Mouse (Mus musculus): ENCODE measurements around the gene Shisal1. TPM values are rescaled to one million over a fixed set of nuclear protein-coding genes. Genes with fewer than 3 reads are reported as not detected.

The Shisal1 gene
- polyA plus RNA-seq, 1 experiment from 2014 or later, result 1.1 TPM

DNA sequence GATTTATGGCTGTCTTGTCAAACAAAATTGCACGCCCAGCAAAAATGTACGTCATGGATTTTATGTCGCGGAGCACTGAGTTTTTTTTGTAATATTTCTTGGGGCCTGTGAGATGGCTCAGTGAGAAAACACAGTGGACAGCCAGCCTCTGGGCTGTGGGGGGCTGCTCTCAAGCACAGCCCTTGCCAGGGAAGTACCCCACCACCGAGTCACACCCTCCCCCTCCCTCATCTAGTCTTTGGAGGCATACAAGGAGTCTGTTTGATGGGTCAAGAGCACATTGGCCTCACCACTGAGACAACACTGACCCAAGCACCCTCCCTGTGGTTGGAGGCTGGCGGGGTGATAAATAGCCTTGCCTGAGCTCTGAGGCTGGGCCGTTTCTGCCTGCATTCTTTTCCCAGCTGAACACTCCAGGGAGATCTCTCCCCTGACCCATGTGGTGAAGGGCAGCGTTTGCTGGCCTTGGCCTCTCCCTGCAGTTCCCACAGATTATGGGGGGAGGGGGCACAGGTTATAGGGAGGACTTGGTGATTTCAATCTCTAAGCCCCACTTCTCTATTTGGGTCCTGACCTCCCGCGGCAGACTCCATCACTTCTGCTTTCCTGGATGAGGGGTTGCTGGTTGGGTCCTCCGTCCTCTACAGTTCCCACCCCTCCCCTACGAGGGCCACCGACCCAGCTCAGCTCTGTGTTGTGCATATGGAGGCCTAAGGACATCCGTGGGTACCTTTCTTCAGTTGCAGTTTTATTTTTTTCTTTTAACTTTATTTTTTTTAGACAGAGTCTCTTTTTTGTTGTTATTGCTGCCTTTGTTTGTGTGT is 96.8 kb downstream of the Shisal1 start:
- 48% methylated on average over 14 of the region's 14 CpGs for WGBS
- Histone ChIP-seq H3K4me1 (ENCODE audit: control insufficient read depth, insufficient read depth, low read length) (no peaks in the 10 kb centered on the region), H3K27me3 (ENCODE audit: control insufficient read depth, insufficient read depth, low read length) (no peaks in the 10 kb centered on the region), H3K4me2 (ENCODE audit: low read depth, low read length) (no peak overlapping the region), H3K36me3 (ENCODE audit: control insufficient read depth, insufficient read depth) (no peaks in the 10 kb centered on the region), H3K9me3 (replicated peaks; ENCODE audit: control insufficient read depth, low read length) (peaks cover 15% of the 10 kb centered on the region), H3K9ac (ENCODE audit: low read length) (no peak overlapping the region), H3K27ac (ENCODE audit: low read length) (no peak overlapping the region), H3K4me3 (ENCODE audit: low read length) (no peak overlapping the region)
- no peak for ATAC-seq (replicated peaks; ENCODE audit: extremely low read depth, insufficient read depth, low FRiP score)

DNA sequence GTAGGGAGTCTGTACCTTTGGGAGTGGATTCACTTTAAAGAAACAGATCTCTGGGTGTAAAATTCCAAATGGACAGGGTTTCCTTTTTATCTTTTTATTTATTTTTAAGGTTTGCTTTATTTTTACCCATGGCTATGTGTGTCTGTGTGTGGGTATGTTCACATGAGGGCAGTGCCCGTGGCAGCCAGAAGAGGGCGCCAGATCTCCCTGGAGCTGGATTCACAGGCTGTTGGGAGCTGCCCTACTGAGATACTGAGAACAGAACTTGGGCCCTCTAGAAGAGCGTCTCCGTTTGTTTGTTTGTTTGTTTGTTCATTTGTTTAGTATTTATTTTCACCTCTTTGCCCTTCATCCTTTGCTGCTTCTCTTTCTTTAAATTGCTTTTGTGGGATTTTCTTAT is 98.1 kb downstream of the Shisal1 start:
- H3K27me3 ChIP-seq (ENCODE audit: control insufficient read depth, insufficient read depth, low read length), result no peaks in the 10 kb centered on the region
- H3K4me2 ChIP-seq (ENCODE audit: low read depth, low read length), result no peak overlapping the region
- H3K4me1 ChIP-seq (ENCODE audit: control insufficient read depth, insufficient read depth, low read length), result no peaks in the 10 kb centered on the region
- no peak overlapping the region for H3K9ac ChIP-seq (ENCODE audit: low read length)
- WGBS, result 89% methylated on average over 4 of the region's 4 CpGs
- ATAC-seq (replicated peaks; ENCODE audit: extremely low read depth, insufficient read depth, low FRiP score), result no peak
- H3K4me3 ChIP-seq (ENCODE audit: low read length), result no peak overlapping the region
- peaks cover 11% of the 10 kb centered on the region for H3K9me3 ChIP-seq (replicated peaks; ENCODE audit: control insufficient read depth, low read length)
- H3K36me3 ChIP-seq (ENCODE audit: control insufficient read depth, insufficient read depth), result no peaks in the 10 kb centered on the region
- no peak overlapping the region for H3K27ac ChIP-seq (ENCODE audit: low read length)

DNA sequence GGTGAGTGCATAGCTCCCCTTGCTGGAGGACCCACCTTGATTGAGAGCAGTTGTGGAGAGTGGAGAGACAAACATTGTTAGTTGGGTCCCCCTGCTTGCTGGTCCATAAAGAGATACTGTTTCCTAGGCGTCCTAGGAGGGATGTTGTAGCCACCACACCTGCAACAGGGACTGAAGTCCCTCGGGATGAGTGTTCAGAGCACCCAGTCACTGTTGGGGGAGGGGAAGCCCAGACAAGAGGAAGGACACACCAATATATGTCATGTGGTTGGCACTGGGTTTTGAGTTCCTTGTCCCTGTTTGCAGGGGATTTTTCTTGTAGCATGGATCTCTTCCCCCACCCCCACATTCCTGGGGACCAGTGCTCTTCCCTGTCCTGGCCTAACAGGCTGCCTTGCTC is 106.0 kb downstream of the Shisal1 start:
- H3K9me3 ChIP-seq (replicated peaks; ENCODE audit: control insufficient read depth, low read length), result no peaks in the 10 kb centered on the region
- no peaks in the 10 kb centered on the region for H3K4me1 ChIP-seq (ENCODE audit: control insufficient read depth, insufficient read depth, low read length)
- H3K27ac ChIP-seq (ENCODE audit: low read length), result no peak overlapping the region
- WGBS, result 50% methylated on average over 2 of the region's 2 CpGs
- H3K36me3 ChIP-seq (ENCODE audit: control insufficient read depth, insufficient read depth), result no peaks in the 10 kb centered on the region
- H3K4me2 ChIP-seq (ENCODE audit: low read depth, low read length), result no peak overlapping the region
- no peak for ATAC-seq (replicated peaks; ENCODE audit: extremely low read depth, insufficient read depth, low FRiP score)
- H3K4me3 ChIP-seq (ENCODE audit: low read length), result no peak overlapping the region
- H3K27me3 ChIP-seq (ENCODE audit: control insufficient read depth, insufficient read depth, low read length), result no peaks in the 10 kb centered on the region
- H3K9ac ChIP-seq (ENCODE audit: low read length), result no peak overlapping the region

DNA sequence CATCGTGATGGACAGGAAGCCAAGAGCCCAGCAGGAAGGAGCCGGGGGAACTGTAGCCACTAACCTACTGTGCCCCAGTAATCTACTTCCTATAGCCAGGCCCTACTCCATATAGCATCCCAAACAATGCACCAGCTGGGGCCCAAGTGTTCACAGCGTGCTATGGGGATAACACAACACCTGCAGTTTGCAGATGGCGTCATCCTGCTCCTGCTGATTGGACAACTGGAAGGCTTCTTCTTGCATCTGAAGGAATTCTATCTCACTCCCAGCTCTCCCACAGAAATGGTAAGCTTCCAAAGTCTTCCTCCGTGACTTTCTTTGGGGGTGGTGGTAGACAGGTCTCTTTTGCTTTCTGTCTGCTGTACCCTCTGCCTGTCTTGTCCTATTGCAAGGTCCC is 109.3 kb downstream of the Shisal1 start:
- H3K27me3 ChIP-seq (ENCODE audit: control insufficient read depth, insufficient read depth, low read length), result no peaks in the 10 kb centered on the region
- no peaks in the 10 kb centered on the region for H3K36me3 ChIP-seq (ENCODE audit: control insufficient read depth, insufficient read depth)
- H3K9me3 ChIP-seq (replicated peaks; ENCODE audit: control insufficient read depth, low read length), result no peaks in the 10 kb centered on the region
- H3K4me1 ChIP-seq (ENCODE audit: control insufficient read depth, insufficient read depth, low read length), result no peaks in the 10 kb centered on the region
- WGBS, result 74% methylated on average over 5 of the region's 5 CpGs
- H3K27ac ChIP-seq (ENCODE audit: low read length), result no peak overlapping the region
- H3K4me2 ChIP-seq (ENCODE audit: low read depth, low read length), result no peak overlapping the region
- H3K9ac ChIP-seq (ENCODE audit: low read length), result no peak overlapping the region
- no peak for ATAC-seq (replicated peaks; ENCODE audit: extremely low read depth, insufficient read depth, low FRiP score)
- H3K4me3 ChIP-seq (ENCODE audit: low read length), result no peak overlapping the region

DNA sequence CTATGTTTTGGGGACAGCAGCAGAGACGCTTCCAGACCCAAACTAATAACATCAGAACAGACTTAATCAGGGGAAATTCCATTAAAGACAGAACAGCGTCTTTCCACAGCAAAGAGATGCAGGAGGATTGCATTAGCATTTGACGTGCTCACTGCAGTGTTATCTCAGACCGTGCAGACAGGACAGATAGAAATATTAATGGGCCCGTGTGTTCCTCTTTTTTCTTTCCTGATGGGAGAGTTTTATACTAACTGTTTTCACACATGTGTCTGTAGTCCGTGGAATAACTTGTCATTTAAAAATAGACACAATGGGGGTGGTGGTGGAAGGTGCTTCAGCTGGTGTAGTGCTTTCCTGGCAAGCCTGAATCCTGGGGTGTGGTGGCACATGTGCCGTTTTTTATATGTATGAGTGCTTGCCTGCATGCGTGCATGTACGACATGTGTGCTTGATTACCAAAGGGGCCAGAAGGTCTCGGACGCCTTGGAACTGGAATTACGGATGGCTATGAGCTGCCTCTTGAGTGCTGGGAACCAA is 110.5 kb downstream of the Shisal1 start:
- Histone ChIP-seq H3K36me3 (ENCODE audit: control insufficient read depth, insufficient read depth) (no peaks in the 10 kb centered on the region), H3K27ac (ENCODE audit: low read length) (no peak overlapping the region)
- 54% methylated on average over 12 of the region's 12 CpGs for whole genome bisulfite sequencing

DNA sequence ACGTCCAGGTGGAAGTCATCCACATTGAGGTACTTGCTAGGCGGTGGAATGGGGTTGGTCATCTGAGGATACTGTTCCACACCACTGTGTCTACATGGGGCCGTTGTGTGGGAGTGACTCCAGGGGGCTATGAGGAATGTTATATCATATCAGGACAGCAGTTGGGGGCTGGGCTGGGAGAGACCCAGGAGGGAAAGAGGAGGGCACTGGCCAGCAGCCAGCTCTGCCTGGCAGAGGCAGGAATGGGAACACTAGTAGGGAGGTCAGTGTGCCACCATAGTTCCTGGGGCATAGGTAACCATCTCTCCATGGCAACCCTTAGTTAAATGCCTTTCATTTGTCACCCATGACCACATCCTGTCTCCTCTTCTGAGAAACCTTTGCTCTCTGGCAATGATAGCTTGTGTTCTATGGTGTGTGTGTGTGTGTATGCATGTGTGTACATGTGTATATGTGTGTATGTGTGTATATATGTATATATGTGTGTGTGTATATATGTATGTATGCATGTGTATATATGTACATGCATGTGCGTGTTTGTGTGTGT is 115.8 kb downstream of the Shisal1 start:
- no peak overlapping the region for H3K4me3 ChIP-seq (ENCODE audit: low read length)
- WGBS, result 66% methylated on average over 4 of the region's 4 CpGs
- no peak overlapping the region for H3K9ac ChIP-seq (ENCODE audit: low read length)
- 0 out of 2 replicates have a peak, but pooled peaks cover under 1% of the 10 kb centered on the region for H3K27me3 ChIP-seq (ENCODE audit: control insufficient read depth, insufficient read depth, low read length)
- no peak for ATAC-seq (replicated peaks; ENCODE audit: extremely low read depth, insufficient read depth, low FRiP score)
- no peaks in the 10 kb centered on the region for H3K36me3 ChIP-seq (ENCODE audit: control insufficient read depth, insufficient read depth)
- no peak overlapping the region for H3K27ac ChIP-seq (ENCODE audit: low read length)
- no peak overlapping the region for H3K4me2 ChIP-seq (ENCODE audit: low read depth, low read length)
- no peaks in the 10 kb centered on the region for H3K9me3 ChIP-seq (replicated peaks; ENCODE audit: control insufficient read depth, low read length)
- H3K4me1 ChIP-seq (ENCODE audit: control insufficient read depth, insufficient read depth, low read length), result 0 out of 2 replicates have a peak, but pooled peaks cover 5% of the 10 kb centered on the region

More for the DNA sequence above, 110.5 kb downstream of the Shisal1 start:
- H3K27me3 ChIP-seq (ENCODE audit: control insufficient read depth, insufficient read depth, low read length), result no peaks in the 10 kb centered on the region
- no peaks in the 10 kb centered on the region for H3K9me3 ChIP-seq (replicated peaks; ENCODE audit: control insufficient read depth, low read length)
- ATAC-seq (replicated peaks; ENCODE audit: extremely low read depth, insufficient read depth, low FRiP score), result no peak
- H3K9ac ChIP-seq (ENCODE audit: low read length), result no peak overlapping the region
- no peaks in the 10 kb centered on the region for H3K4me1 ChIP-seq (ENCODE audit: control insufficient read depth, insufficient read depth, low read length)
- H3K4me2 ChIP-seq (ENCODE audit: low read depth, low read length), result no peak overlapping the region
- H3K4me3 ChIP-seq (ENCODE audit: low read length), result no peak overlapping the region

DNA sequence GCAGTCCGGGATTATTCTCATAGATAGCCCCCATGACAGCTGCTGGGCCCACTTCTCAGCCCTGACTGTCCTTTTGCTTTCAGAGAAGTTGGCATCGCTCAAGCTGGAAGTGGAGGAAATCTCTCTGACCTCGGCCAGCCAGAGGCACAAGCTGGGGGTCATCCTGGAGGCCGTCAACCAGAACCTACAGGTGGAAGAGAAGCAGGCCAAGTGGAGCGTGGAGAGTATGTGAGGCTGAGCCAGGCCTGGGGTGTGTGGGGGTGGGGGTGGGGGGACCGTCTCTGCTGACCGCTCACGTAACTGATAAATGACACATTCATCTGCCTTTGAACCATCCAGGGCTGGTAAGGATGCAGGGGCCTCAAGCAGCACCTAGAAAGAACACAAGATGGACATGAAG is 117.0 kb downstream of the Shisal1 start:
- no peak overlapping the region for H3K4me3 ChIP-seq (ENCODE audit: low read length)
- H3K4me2 ChIP-seq (ENCODE audit: low read depth, low read length), result no peak overlapping the region
- H3K4me1 ChIP-seq (ENCODE audit: control insufficient read depth, insufficient read depth, low read length), result 0 out of 2 replicates have a peak, but pooled peaks cover 5% of the 10 kb centered on the region
- no peak for ATAC-seq (replicated peaks; ENCODE audit: extremely low read depth, insufficient read depth, low FRiP score)
- no peaks in the 10 kb centered on the region for H3K9me3 ChIP-seq (replicated peaks; ENCODE audit: control insufficient read depth, low read length)
- no peak overlapping the region for H3K9ac ChIP-seq (ENCODE audit: low read length)
- no peaks in the 10 kb centered on the region for H3K36me3 ChIP-seq (ENCODE audit: control insufficient read depth, insufficient read depth)
- 80% methylated on average over 8 of the region's 8 CpGs for whole genome bisulfite sequencing
- H3K27ac ChIP-seq (ENCODE audit: low read length), result no peak overlapping the region
- peaks cover 3% of the 10 kb centered on the region; the same call in 1 of the 2 replicates for H3K27me3 ChIP-seq (ENCODE audit: control insufficient read depth, insufficient read depth, low read length)

Measured in heart, embryonic 16.5 days (tissue).